Mouse (Mus musculus) kidney, embryonic 16.5 days (tissue): ENCODE results near the gene Tmie. TPM values are rescaled to one million over a fixed set of nuclear protein-coding genes. Genes with fewer than 3 reads are reported as not detected.
"Not testable (repeated sequence)": the region's sequence is repeated elsewhere in the genome, so short reads cannot be mapped to it uniquely, and the experiment has no call there.

Source experiments
- ATAC-seq: fragments of 200-750 bp; cut with Nextera tagmentation; 2 replicates; pipeline ENCODE4 v1.8.0; 2017; ENCODE audit warnings: moderate TSS enrichment; ENCODE audit not compliant: low FRiP score, low TSS enrichment
- H3K27ac ChIP-seq: fragments of 300-500 bp; sonication (generic); 2 replicates; pipeline ENCODE4 v1.5.1; 2014; ENCODE audit warnings: low read length
- H3K27me3 ChIP-seq: fragments of 300-500 bp; sonication (generic); 2 replicates; pipeline ENCODE4 v1.6.1; 2014; ENCODE audit warnings: low read length, control low read depth, mixed read lengths; ENCODE audit not compliant: insufficient read depth
- H3K36me3 ChIP-seq: fragments of 300-500 bp; sonication (generic); 2 replicates; pipeline ENCODE4 v1.6.1; 2014; ENCODE audit warnings: low read length, control low read depth, mixed read lengths; ENCODE audit not compliant: insufficient read depth
- H3K4me1 ChIP-seq: fragments of 300-500 bp; sonication (generic); 2 replicates; pipeline ENCODE4 v1.6.1; 2014; ENCODE audit warnings: low read length, control low read depth, mixed read lengths; ENCODE audit not compliant: insufficient read depth
- H3K4me2 ChIP-seq: fragments of 300-500 bp; sonication (generic); replicated peaks from 2 replicates; pipeline ENCODE4 v1.6.1; 2014; ENCODE audit warnings: low read depth, low read length
- H3K4me3 ChIP-seq: fragments of 300-500 bp; sonication (generic); 2 replicates; pipeline ENCODE4 v1.5.1; 2014; ENCODE audit warnings: mild to moderate bottlenecking, low read length
- H3K9ac ChIP-seq: fragments of 300-500 bp; sonication (generic); replicated peaks from 2 replicates; pipeline ENCODE4 v1.6.1; 2014; ENCODE audit warnings: low read length
- H3K9me3 ChIP-seq: fragments of 300-500 bp; sonication (generic); 2 replicates; pipeline ENCODE4 v1.6.1; 2016; ENCODE audit warnings: low read length, control low read depth
- WGBS: fragments of 180-500 bp; shearing (Covaris S2); extraction: QIAGEN DNeasy Blood & Tissue Kit; methylation state at CpG from one replicate; pipeline ENCODE4 v1.1.7; 2014; 5-methylcytosine and 5-hydroxymethylcytosine counted together
- microRNA-seq: library from miRNA; unstranded; fragments of <30 nt; microRNA quantifications from one replicate; pipeline ENCODE4, GENCODE M21; 2016
- polyA plus RNA-seq: library from polyadenylated mRNA; unstranded; fragments of >200 nt; fragmentation: Nextera tagmentation; extraction: Ambion mirVana; gene quantifications from 2 replicates; pipeline ENCODE4 v1.2.1, GENCODE M21; 2015

Gene Tmie
- polyA plus RNA-seq, 1 experiment from 2014 or later: 1.9 TPM

- H3K4me2 ChIP-seq: no peak overlapping the region
- H3K4me1 ChIP-seq: no peaks in the 10 kb centered on the region
- no peak overlapping the region for H3K9ac ChIP-seq
- 78% methylated on average over 4 of the region's 4 CpGs for WGBS
- H3K9me3 ChIP-seq: no peaks in the 10 kb centered on the region
- no peaks in the 10 kb centered on the region for H3K27me3 ChIP-seq
- H3K36me3 ChIP-seq: no peaks in the 10 kb centered on the region
- ATAC-seq: no peak
- H3K27ac ChIP-seq: no peak overlapping the region
- H3K4me3 ChIP-seq: no peak overlapping the region
Observed at GRCm38 (mm10) chr9:110825426-110825825, 54.5 kb downstream of the Tmie start.

- no peak overlapping the region for H3K4me2 ChIP-seq
- no peak overlapping the region for H3K9ac ChIP-seq
- no peaks in the 10 kb centered on the region for H3K4me1 ChIP-seq
- 84% methylated on average over 7 of the region's 7 CpGs for WGBS
- H3K4me3 ChIP-seq: no peak overlapping the region
- H3K27ac ChIP-seq: no peak overlapping the region
- H3K9me3 ChIP-seq: no peaks in the 10 kb centered on the region
- no peaks in the 10 kb centered on the region for H3K27me3 ChIP-seq
- no peaks in the 10 kb centered on the region for H3K36me3 ChIP-seq
- no peak for ATAC-seq
Observed at GRCm38 (mm10) chr9:110821436-110821835, 58.5 kb downstream of the Tmie start.

- H3K4me1 ChIP-seq, H3K9ac ChIP-seq, H3K27ac ChIP-seq, H3K36me3 ChIP-seq, H3K4me3 ChIP-seq, H3K9me3 ChIP-seq, H3K27me3 ChIP-seq, ATAC-seq, H3K4me2 ChIP-seq: not testable (repeated sequence)
Observed at GRCm38 (mm10) chr9:110820546-110820945, 59.4 kb downstream of the Tmie start.

Small RNA genes lying within 50 kb of the gene (microRNA-seq; reads per million reads assigned to microRNA genes)
- not detected for gene Gm24269

Other genes with a start within 250 kb of the Tmie start
- gene Nbeal2, start 226.0 kb downstream of the Tmie start, polyA plus RNA-seq: 4.8 and 5.0 TPM in 2 replicates
- gene Ccdc12, start 223.6 kb downstream of the Tmie start, polyA plus RNA-seq: 154 and 155 TPM in 2 replicates
- 1.5 and 3.6 TPM in 2 replicates for gene Myl3, start 138.3 kb downstream of the Tmie start, polyA plus RNA-seq
- gene Pth1r, start 133.0 kb downstream of the Tmie start, polyA plus RNA-seq: 98.8 and 108 TPM in 2 replicates
- not detected in 2 replicates for gene Prss42, start 81.9 kb downstream of the Tmie start, polyA plus RNA-seq
- not detected in 2 replicates for gene Prss44, start 66.1 kb downstream of the Tmie start, polyA plus RNA-seq
- not detected in 2 replicates for gene Prss43, start 53.4 kb downstream of the Tmie start, polyA plus RNA-seq
- gene Prss45, start 45.5 kb downstream of the Tmie start, polyA plus RNA-seq: not detected in 2 replicates
- not detected in 2 replicates for gene Prss46, start 35.6 kb downstream of the Tmie start, polyA plus RNA-seq
- gene Prss50, start 22.1 kb downstream of the Tmie start, polyA plus RNA-seq: 0.48 and 0.94 TPM in 2 replicates
- gene Als2cl, start 243 bp downstream of the Tmie start, polyA plus RNA-seq: 5.8 and 6.1 TPM in 2 replicates
- not detected in 2 replicates for gene Fam240a, start 36.7 kb upstream of the Tmie start, polyA plus RNA-seq
- gene Tdgf1, start 66.0 kb upstream of the Tmie start, polyA plus RNA-seq: not detected in 2 replicates
- 0.18 and 0.21 TPM in 2 replicates for gene Lrrc2, start 71.4 kb upstream of the Tmie start, polyA plus RNA-seq
- 0.44 and 1.2 TPM in 2 replicates for gene Rtp3, start 110.5 kb upstream of the Tmie start, polyA plus RNA-seq
- 1.8 and 3.1 TPM in 2 replicates for gene Ltf, start 139.2 kb upstream of the Tmie start, polyA plus RNA-seq
- 0.96 and 1.2 TPM in 2 replicates for gene Ccrl2, start 177.4 kb upstream of the Tmie start, polyA plus RNA-seq
- 37.8 and 38.2 TPM in 2 replicates for gene Lrrfip2, start 237.5 kb upstream of the Tmie start, polyA plus RNA-seq